Mouse (Mus musculus): Measurements from ENCODE around the gene Tex19.2. TPM values are rescaled to one million over a fixed set of nuclear protein-coding genes. Genes with fewer than 3 reads are reported as not detected.
A peak's percentile ranks its signal among the peaks of the same experiment; 100 is the strongest.
"Not testable (repeated sequence)": the region's sequence is repeated elsewhere in the genome, so short reads cannot be mapped to it uniquely, and the experiment has no call there.

The Tex19.2 gene
- polyA plus RNA-seq, 1 experiment from 2014 or later: not detected

DNA sequence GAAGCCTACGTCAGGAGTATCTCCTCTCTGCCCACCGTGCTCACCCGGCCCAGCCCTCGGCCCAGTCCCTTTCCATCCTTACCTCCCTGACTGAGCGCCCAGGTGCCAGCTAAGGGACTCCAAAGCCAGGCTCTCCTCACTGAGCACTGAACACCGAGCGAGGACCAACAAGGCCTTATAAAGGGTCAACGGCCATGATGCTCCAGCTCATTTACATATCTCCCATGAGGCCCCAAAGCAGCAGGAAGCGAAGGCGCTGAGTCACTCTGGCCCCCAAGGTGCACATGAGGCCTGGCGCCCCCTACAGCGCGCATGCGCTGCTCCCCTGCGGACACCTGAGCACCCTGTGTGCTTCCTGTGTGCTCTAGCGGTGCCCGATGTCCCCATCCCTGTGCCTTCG lies 371 bp downstream of the Tex19.2 start:
- no peak overlapping the region for H3K27ac ChIP-seq
- DNase-seq (ENCODE audit: low spot score) (no peak), ATAC-seq (ENCODE audit: low FRiP score) (no peak)
- 92% methylated on average over 18 of the region's 18 CpGs for WGBS
- no peaks in the 10 kb centered on the region for H3K36me3 ChIP-seq (replicated peaks; ENCODE audit: control insufficient read depth, insufficient read depth)
- H3K9me3 ChIP-seq (ENCODE audit: control insufficient read depth, low read length): no peaks in the 10 kb centered on the region
- no peaks in the 10 kb centered on the region for H3K27me3 ChIP-seq (ENCODE audit: control insufficient read depth, insufficient read depth, low read length)
- H3K4me2 ChIP-seq (replicated peaks): no peak overlapping the region
- no peak overlapping the region for H3K4me3 ChIP-seq (replicated peaks; ENCODE audit: low read length)
- H3K4me1 ChIP-seq (replicated peaks; ENCODE audit: control insufficient read depth, insufficient read depth, low read length): no peaks in the 10 kb centered on the region
- no peak overlapping the region for H3K9ac ChIP-seq

DNA sequence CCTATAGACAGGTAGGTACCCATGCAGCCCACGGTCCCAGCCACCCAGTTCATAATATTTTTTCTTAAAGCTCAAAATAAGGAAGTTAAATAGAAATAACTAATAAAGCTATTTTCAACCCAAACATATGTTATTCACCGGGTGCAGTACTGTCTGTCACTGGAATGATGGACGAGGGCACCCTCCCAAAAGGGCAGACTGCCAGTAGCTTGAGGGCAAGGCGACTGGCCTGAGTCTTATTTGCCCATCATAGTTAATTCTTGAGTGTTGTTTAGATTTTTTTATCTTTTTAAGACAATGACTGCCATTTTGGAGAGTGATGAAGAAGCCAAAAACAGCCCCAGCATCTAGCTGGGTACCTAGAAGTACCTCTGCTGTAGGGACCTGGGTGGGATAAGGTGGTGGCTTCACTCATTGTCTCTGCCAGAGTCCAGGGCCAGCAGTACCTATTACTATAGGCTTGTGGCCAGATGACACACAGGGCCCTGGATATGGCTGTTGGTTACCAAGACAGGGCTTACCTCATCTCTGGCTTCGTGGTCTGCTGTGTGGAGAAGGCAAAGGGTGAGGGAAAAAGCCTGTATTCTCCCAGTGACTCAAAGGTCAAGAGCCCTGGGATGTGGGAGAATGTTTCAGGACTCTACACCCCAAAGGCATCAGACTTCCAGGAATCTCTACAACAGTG lies 6.2 kb downstream of the Tex19.2 start:
- H3K27ac ChIP-seq: no peak overlapping the region
- WGBS: 71% methylated on average over 5 of the region's 5 CpGs

DNA sequence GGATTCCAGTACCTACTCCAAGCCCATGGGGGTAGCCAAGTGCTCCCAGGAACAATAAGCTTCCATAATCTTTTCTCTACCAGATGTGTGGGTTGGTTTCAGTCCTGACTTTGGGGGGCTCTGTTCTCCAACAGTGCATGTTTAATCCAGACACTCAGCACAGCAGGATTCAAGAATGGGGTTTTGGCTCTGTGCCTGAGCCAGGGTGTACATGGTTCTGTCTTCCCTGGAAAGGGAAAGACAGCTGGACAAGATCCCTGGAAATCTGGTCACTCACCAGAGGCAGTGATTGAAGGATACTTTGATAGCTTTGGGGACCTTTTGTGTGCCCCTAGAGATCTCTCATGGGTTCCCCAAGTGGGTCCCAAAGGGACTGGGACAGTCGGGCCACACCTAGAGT lies 6.9 kb downstream of the Tex19.2 start:
- H3K27ac ChIP-seq: no peak overlapping the region
- 78% methylated on average over 1 of the region's 1 CpGs for WGBS
- no peaks in the 10 kb centered on the region for H3K36me3 ChIP-seq (replicated peaks; ENCODE audit: control insufficient read depth, insufficient read depth)
- no peak overlapping the region for H3K4me2 ChIP-seq (replicated peaks)
- no peaks in the 10 kb centered on the region for H3K27me3 ChIP-seq (ENCODE audit: control insufficient read depth, insufficient read depth, low read length)
- ATAC-seq (ENCODE audit: low FRiP score) (no peak), DNase-seq (ENCODE audit: low spot score) (no peak)
- H3K4me3 ChIP-seq (replicated peaks; ENCODE audit: low read length): no peak overlapping the region
- H3K9me3 ChIP-seq (ENCODE audit: control insufficient read depth, low read length): no peaks in the 10 kb centered on the region
- no peak overlapping the region for H3K9ac ChIP-seq
- 0 out of 2 replicates have a peak, but pooled peaks cover 6% of the 10 kb centered on the region for H3K4me1 ChIP-seq (replicated peaks; ENCODE audit: control insufficient read depth, insufficient read depth, low read length)

More for the DNA sequence above, 6.2 kb downstream of the Tex19.2 start:
- ATAC-seq (ENCODE audit: low FRiP score) (no peak), DNase-seq (ENCODE audit: low spot score) (no peak)
- no peak overlapping the region for H3K9ac ChIP-seq
- H3K4me2 ChIP-seq (replicated peaks): no peak overlapping the region
- H3K36me3 ChIP-seq (replicated peaks; ENCODE audit: control insufficient read depth, insufficient read depth): no peaks in the 10 kb centered on the region
- H3K4me3 ChIP-seq (replicated peaks; ENCODE audit: low read length): no peak overlapping the region
- 0 out of 2 replicates have a peak, but pooled peaks cover 6% of the 10 kb centered on the region for H3K4me1 ChIP-seq (replicated peaks; ENCODE audit: control insufficient read depth, insufficient read depth, low read length)
- no peaks in the 10 kb centered on the region for H3K27me3 ChIP-seq (ENCODE audit: control insufficient read depth, insufficient read depth, low read length)
- H3K9me3 ChIP-seq (ENCODE audit: control insufficient read depth, low read length): no peaks in the 10 kb centered on the region

DNA sequence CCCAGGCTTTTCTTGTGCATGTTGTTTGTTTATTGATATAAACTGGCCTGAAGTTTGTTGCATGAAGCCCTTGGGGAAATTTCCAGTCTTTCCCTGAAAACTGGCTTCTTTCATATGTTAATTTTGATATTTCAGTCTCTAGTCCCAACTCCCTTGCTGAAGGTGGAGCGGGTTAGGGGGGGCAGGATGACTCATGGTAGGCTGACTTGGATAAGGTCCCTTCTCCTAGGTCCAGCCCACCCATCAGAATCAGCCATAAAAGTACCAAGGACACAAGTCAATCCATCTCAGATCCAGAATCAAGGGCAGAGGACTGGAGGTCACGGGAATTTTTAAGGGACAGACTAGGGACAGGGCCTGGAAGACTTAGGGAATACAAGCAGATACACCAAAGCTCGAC lies 7.4 kb downstream of the Tex19.2 start:
- WGBS: 92% methylated on average over 3 of the region's 3 CpGs
- Histone ChIP-seq H3K27me3 (ENCODE audit: control insufficient read depth, insufficient read depth, low read length) (no peaks in the 10 kb centered on the region), H3K36me3 (replicated peaks; ENCODE audit: control insufficient read depth, insufficient read depth) (no peaks in the 10 kb centered on the region), H3K4me1 (replicated peaks; ENCODE audit: control insufficient read depth, insufficient read depth, low read length) (0 out of 2 replicates have a peak, but pooled peaks cover 6% of the 10 kb centered on the region), H3K27ac (no peak overlapping the region), H3K9ac (no peak overlapping the region), H3K9me3 (ENCODE audit: control insufficient read depth, low read length) (no peaks in the 10 kb centered on the region), H3K4me2 (replicated peaks) (no peak overlapping the region), H3K4me3 (replicated peaks; ENCODE audit: low read length) (no peak overlapping the region)
- ATAC-seq (ENCODE audit: low FRiP score) (no peak), DNase-seq (ENCODE audit: low spot score) (no peak)

DNA sequence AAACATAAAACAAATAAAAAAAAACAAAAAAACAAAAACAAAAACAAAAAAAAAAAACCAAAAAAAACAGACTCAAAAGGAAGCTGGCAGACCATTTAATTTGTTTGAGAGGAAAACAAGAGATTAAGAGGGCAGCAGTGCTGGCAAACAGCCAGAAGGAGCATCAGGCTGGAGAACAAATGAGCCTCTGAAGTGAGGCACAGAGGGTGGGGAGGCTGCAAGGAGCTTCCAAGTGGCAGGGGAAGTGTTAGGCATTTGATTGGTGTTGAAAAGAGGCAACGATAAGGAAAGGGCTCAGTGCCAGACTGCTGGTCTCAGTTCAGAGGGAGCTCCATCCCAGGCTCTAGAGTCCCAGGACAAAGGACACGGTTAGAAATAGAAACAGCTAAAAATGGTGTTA lies 8.5 kb downstream of the Tex19.2 start:
- Histone ChIP-seq H3K9me3 (ENCODE audit: control insufficient read depth, low read length) (no peaks in the 10 kb centered on the region), H3K27ac (no peak overlapping the region), H3K4me2 (replicated peaks) (no peak overlapping the region), H3K9ac (no peak overlapping the region), H3K36me3 (replicated peaks; ENCODE audit: control insufficient read depth, insufficient read depth) (no peaks in the 10 kb centered on the region), H3K27me3 (ENCODE audit: control insufficient read depth, insufficient read depth, low read length) (no peaks in the 10 kb centered on the region), H3K4me3 (replicated peaks; ENCODE audit: low read length) (no peak overlapping the region), H3K4me1 (replicated peaks; ENCODE audit: control insufficient read depth, insufficient read depth, low read length) (0 out of 2 replicates have a peak, but pooled peaks cover 6% of the 10 kb centered on the region)
- WGBS: 17% methylated on average over 2 of the region's 2 CpGs
- ATAC-seq (ENCODE audit: low FRiP score) (no peak; the same call in 1 of the 2 replicates), DNase-seq (ENCODE audit: low spot score) (peak; percentile 68)

DNA sequence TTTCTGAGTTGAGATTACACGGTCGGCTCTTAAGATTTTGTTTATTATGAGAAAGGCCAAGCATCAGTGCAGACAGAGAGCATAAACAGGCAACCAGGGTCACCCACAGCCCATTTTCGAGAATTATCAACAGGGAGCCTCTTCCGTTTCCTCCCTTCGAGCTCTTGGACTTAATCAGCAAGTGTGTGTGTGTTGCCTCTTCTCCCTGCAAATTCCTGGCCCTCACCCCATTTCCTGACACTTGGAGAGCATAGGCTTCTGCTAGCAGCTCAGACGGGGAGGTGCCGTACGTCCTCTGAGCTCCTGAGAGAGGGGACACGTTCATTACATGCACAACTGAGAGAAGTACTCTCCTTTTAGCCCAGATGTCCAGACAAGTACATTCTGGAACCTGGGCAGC lies 10.4 kb downstream of the Tex19.2 start:
- Histone ChIP-seq H3K4me1 (replicated peaks; ENCODE audit: control insufficient read depth, insufficient read depth, low read length) (0 out of 2 replicates have a peak, but pooled peaks cover 6% of the 10 kb centered on the region), H3K9me3 (ENCODE audit: control insufficient read depth, low read length) (no peaks in the 10 kb centered on the region), H3K9ac (no peak overlapping the region), H3K27me3 (ENCODE audit: control insufficient read depth, insufficient read depth, low read length) (no peaks in the 10 kb centered on the region), H3K27ac (no peak overlapping the region), H3K4me2 (replicated peaks) (no peak overlapping the region), H3K36me3 (replicated peaks; ENCODE audit: control insufficient read depth, insufficient read depth) (no peaks in the 10 kb centered on the region), H3K4me3 (replicated peaks; ENCODE audit: low read length) (no peak overlapping the region)
- no peak for ATAC-seq (ENCODE audit: low FRiP score)
- WGBS: 73% methylated on average over 9 of the region's 9 CpGs
- no peak for DNase-seq (ENCODE audit: low spot score)

DNA sequence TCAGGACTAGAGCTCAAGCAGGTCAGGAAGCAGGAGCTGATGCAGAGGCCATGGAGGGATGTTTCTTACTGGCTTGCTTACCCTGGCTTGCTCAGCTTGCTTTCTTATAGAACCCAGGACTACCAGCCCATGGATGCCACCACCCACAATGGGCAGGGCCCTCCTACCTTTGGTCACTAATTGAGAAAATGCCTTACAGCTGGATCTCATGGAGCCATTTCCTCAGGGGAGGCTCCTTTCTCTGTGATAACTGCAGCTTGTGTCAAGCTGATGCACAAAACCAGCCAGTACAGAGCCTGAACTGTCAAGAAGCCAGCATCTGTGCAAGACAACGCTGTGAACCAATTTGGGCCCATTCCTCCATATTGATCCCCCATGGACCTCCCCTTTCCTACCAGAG lies 11.2 kb downstream of the Tex19.2 start:
- not testable (repeated sequence) for H3K27me3 ChIP-seq (ENCODE audit: control insufficient read depth, insufficient read depth, low read length)

DNA sequence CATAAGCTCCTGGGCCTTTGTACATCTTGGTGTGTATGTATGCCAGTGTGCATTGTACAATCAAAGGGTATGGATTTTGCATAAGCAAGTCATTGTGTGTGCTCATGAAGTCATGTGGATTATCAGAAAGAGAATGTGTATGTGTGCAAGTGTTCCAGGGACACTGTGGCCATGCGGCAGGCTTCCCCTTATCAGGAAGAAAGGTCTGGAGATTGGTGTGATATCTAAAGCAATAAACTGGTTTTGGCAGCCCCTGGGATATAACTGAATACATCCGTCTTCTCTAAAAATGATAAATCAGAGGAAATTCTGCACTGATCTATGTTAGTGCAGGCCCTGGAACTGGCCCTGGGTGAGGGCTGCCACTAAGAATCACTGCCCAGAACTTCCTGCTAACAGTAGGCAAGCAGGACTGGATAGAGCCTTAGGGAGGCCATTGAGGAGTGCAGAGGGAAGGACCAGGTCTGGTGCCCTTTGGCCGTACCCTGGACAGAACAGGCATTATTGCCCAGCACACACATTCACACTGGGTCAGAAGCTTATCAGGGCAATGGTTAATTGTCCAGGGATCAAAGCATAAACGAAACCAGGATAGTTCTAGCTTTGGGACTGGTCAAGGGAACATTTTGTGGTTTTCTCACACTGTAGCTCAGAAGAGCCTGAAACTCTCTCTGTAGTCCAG lies 17.2 kb downstream of the Tex19.2 start:
- H3K9ac ChIP-seq: no peak overlapping the region
- DNase-seq (ENCODE audit: low spot score) (no peak), ATAC-seq (ENCODE audit: low FRiP score) (no peak)
- no peaks in the 10 kb centered on the region for H3K36me3 ChIP-seq (replicated peaks; ENCODE audit: control insufficient read depth, insufficient read depth)
- no peaks in the 10 kb centered on the region for H3K27me3 ChIP-seq (ENCODE audit: control insufficient read depth, insufficient read depth, low read length)
- 84% methylated on average over 4 of the region's 4 CpGs for WGBS
- H3K4me1 ChIP-seq (replicated peaks; ENCODE audit: control insufficient read depth, insufficient read depth, low read length): no peaks in the 10 kb centered on the region
- H3K9me3 ChIP-seq (ENCODE audit: control insufficient read depth, low read length): no peaks in the 10 kb centered on the region
- no peak overlapping the region for H3K4me3 ChIP-seq (replicated peaks; ENCODE audit: low read length)
- no peak overlapping the region for H3K4me2 ChIP-seq (replicated peaks)
- no peak overlapping the region for H3K27ac ChIP-seq

More for the DNA sequence above, 11.2 kb downstream of the Tex19.2 start:
- not testable (repeated sequence) for H3K4me1 ChIP-seq (replicated peaks; ENCODE audit: control insufficient read depth, insufficient read depth, low read length); H3K27ac ChIP-seq; ATAC-seq (ENCODE audit: low FRiP score); H3K4me2 ChIP-seq (replicated peaks); H3K36me3 ChIP-seq (replicated peaks; ENCODE audit: control insufficient read depth, insufficient read depth); H3K4me3 ChIP-seq (replicated peaks; ENCODE audit: low read length); H3K9me3 ChIP-seq (ENCODE audit: control insufficient read depth, low read length); DNase-seq (ENCODE audit: low spot score); H3K9ac ChIP-seq
- 100% methylated on average over 1 of the region's 1 CpGs for WGBS

DNA sequence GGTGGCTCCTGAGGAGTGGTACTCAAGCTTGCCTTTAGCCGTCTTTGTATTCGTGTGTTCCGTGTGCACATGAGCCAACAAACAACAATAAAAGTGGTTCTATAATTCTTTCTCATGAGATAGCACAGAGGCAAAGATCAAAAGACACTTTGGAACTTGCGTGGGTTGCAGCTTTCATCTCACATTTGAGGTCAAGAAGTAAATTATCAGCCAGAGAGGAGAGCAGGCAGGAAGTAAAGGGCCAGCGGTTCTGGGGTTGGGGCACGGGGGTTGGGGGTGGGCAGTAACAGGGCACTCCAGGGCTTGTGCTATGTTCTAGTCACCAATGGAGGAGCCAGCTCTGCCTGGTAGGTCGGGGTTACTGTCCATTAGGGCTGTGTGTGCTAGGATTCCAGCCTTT lies 17.8 kb downstream of the Tex19.2 start:
- no peaks in the 10 kb centered on the region for H3K27me3 ChIP-seq (ENCODE audit: control insufficient read depth, insufficient read depth, low read length)
- 78% methylated on average over 7 of the region's 7 CpGs for WGBS
- H3K4me3 ChIP-seq (replicated peaks; ENCODE audit: low read length): no peak overlapping the region
- H3K4me2 ChIP-seq (replicated peaks): no peak overlapping the region
- H3K36me3 ChIP-seq (replicated peaks; ENCODE audit: control insufficient read depth, insufficient read depth): no peaks in the 10 kb centered on the region
- ATAC-seq (ENCODE audit: low FRiP score) (no peak), DNase-seq (ENCODE audit: low spot score) (no peak)
- no peak overlapping the region for H3K27ac ChIP-seq
- H3K9ac ChIP-seq: no peak overlapping the region
- H3K4me1 ChIP-seq (replicated peaks; ENCODE audit: control insufficient read depth, insufficient read depth, low read length): no peaks in the 10 kb centered on the region
- no peaks in the 10 kb centered on the region for H3K9me3 ChIP-seq (ENCODE audit: control insufficient read depth, low read length)

Data from hindbrain, embryonic 14.5 days (tissue).